In the genomic region with DNA sequence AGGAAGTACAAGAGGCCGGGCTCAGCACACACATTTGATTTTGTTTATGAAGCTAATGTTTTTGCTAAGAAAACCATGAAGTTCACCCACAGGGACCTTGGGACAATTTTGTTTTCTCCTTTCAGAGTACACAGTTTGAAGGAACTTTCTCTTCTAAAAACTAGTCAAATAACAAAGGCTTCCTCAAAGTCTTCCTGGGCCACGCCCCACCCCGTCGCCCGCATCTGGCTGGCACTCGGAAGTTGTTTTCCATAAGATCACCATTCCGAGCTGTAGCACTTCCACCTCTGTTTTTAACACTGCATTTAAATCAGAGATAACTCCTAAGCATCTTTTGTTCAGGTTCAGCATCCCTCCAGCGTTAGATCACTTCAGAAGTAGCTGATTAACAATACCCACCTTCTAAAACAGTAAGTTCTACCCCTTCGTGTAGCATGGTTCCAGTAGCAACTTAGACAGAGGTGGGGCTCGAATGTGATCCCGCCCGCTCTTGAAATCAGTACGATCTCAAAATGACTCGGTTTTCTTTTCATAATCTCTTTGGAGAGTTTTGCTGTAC, we compare ENCODE assay signal across 8 mouse cellular contexts. TPM values are rescaled to one million over a fixed set of nuclear protein-coding genes. Genes with fewer than 3 reads are reported as not detected.
DNase-seq lines count a peak whose midpoint lies in the region; ATAC-seq and TF ChIP-seq lines count a peak whose summit lies in the region.

No protein-coding gene starts in this region.

- H3K9ac ChIP-seq in lung, embryonic 14.5 days, result 0 out of 2 replicates have a peak overlapping the region, but pooled peaks have one; percentile 14
- H3K9ac ChIP-seq in hindbrain, embryonic 15.5 days, result no peak overlapping the region
- no peak overlapping the region for H3K9ac ChIP-seq in neural tube, embryonic 13.5 days

- no peaks in the 10 kb centered on the region for H3K9me3 ChIP-seq in lung, embryonic 14.5 days (ENCODE audit: low read depth, low read length)
- H3K9me3 ChIP-seq in hindbrain, embryonic 15.5 days, result no peaks in the 10 kb centered on the region
- no peaks in the 10 kb centered on the region for H3K9me3 ChIP-seq in neural tube, embryonic 13.5 days

- peak overlapping the region; percentile 14; the same call in 1 of the 2 replicates for H3K4me3 ChIP-seq in lung, embryonic 14.5 days (ENCODE audit: low read depth, low read length)
- no peak overlapping the region for H3K4me3 ChIP-seq in hindbrain, embryonic 15.5 days
- H3K4me3 ChIP-seq in neural tube, embryonic 13.5 days, result no peak overlapping the region

- ATAC-seq in lung, embryonic 14.5 days (ENCODE audit: insufficient read depth), result no peak
- ATAC-seq in hindbrain, embryonic 15.5 days (ENCODE audit: low FRiP score, low read depth), result no peak
- no peak for ATAC-seq in neural tube, embryonic 13.5 days (ENCODE audit: low read depth)
- ATAC-seq in erythroblast, adult 5-6 weeks (replicated peaks; ENCODE audit: low FRiP score, poor library complexity, severe bottlenecking), result no peak

- H3K27me3 ChIP-seq in lung, embryonic 14.5 days (ENCODE audit: insufficient read depth, low read length), result peaks cover 4% of the 10 kb centered on the region; the same call in 1 of the 2 replicates
- peaks cover 8% of the 10 kb centered on the region; the same call in 1 of the 2 replicates for H3K27me3 ChIP-seq in hindbrain, embryonic 15.5 days
- H3K27me3 ChIP-seq in neural tube, embryonic 13.5 days, result peaks cover 20% of the 10 kb centered on the region; the same call in 1 of the 2 replicates

- H3K4me2 ChIP-seq in lung, embryonic 14.5 days, result peak overlapping the region; percentile 58
- peak overlapping the region; percentile 39; the same call in 1 of the 2 replicates for H3K4me2 ChIP-seq in hindbrain, embryonic 15.5 days
- peak overlapping the region; percentile 40 for H3K4me2 ChIP-seq in neural tube, embryonic 13.5 days

- 4% methylated on average over 14 of the region's 14 CpGs for WGBS in lung, embryonic 14.5 days
- 12% methylated on average over 14 of the region's 14 CpGs for WGBS in hindbrain, embryonic 15.5 days
- WGBS in neural tube, embryonic 13.5 days, result 13% methylated on average over 14 of the region's 14 CpGs

- H3K4me1 ChIP-seq in lung, embryonic 14.5 days (ENCODE audit: insufficient read depth), result peaks cover 15% of the 10 kb centered on the region
- H3K4me1 ChIP-seq in hindbrain, embryonic 15.5 days (replicated peaks), result peaks cover 7% of the 10 kb centered on the region
- peaks cover 12% of the 10 kb centered on the region for H3K4me1 ChIP-seq in neural tube, embryonic 13.5 days (replicated peaks)

- TF ChIP-seq CTCF in lung, embryonic 14.5 days (IDR thresholded peaks at IDR 0.05; ENCODE audit: low read depth), result no peak

- peak; percentile 31 for DNase-seq in adrenal gland, adult 2 months
- no peak for DNase-seq in adrenal gland, adult 18-20 months (ENCODE audit: low spot score in 2 of 2)
- DNase-seq in lung, embryonic 14.5 days, result peak; percentile 35
- DNase-seq in lung, postnatal 4 days, result no peak
- DNase-seq in layer of hippocampus, adult 9-11 months, result no peak

- no peaks in the 10 kb centered on the region for H3K36me3 ChIP-seq in lung, embryonic 14.5 days (ENCODE audit: insufficient read depth)
- H3K36me3 ChIP-seq in hindbrain, embryonic 15.5 days, result no peaks in the 10 kb centered on the region
- H3K36me3 ChIP-seq in neural tube, embryonic 13.5 days, result no peaks in the 10 kb centered on the region

- no peak overlapping the region for H3K27ac ChIP-seq in lung, embryonic 14.5 days (ENCODE audit: low read depth)
- no peak overlapping the region for H3K27ac ChIP-seq in hindbrain, embryonic 15.5 days (replicated peaks)
- H3K27ac ChIP-seq in neural tube, embryonic 13.5 days (replicated peaks), result no peak overlapping the region

RNA-seq across cellular contexts. Expression of gene Axin2, which starts 9.7 kb away (rescaled TPM):
- 10 to 100 TPM; 28.6 to 47.1 TPM for total RNA-seq in adrenal gland, adult 2 months (2021)
- polyA plus RNA-seq in adrenal gland, adult 2 months (2012; rRNA removed), result 25.7 and 31.4 TPM in 2 replicates
- total RNA-seq in adrenal gland, adult 18-20 months (2021), result 10 to 100 TPM; 36.9 to 56.2 TPM
- polyA plus RNA-seq in lung, embryonic 14.5 days (2014; fragmentation: Nextera tagmentation; extraction: Ambion mirVana), result 13.0 and 15.5 TPM in 2 replicates
- 8.9 and 9.2 TPM in 2 replicates for polyA plus RNA-seq in hindbrain, embryonic 15.5 days (2015; fragmentation: Nextera tagmentation; extraction: Ambion mirVana)
- polyA plus RNA-seq in neural tube, embryonic 13.5 days (2015; fragmentation: Nextera tagmentation; extraction: Ambion mirVana), result 8.8 and 10.6 TPM in 2 replicates
- total RNA-seq in erythroblast, adult 5-6 weeks (2015; ENCODE audit: low replicate concordance), result 0.42 TPM in 1 of 2 replicates, not detected in the other
- total RNA-seq in erythroblast, adult 5-6 weeks (2017; ENCODE audit: low replicate concordance), result 0.51 and 0.84 TPM in 2 replicates

Comparison
In these comparisons a context has a peak if more than half of its experiments do, and no peak if none do; other contexts are left out.
1. DNase-seq: peak in adrenal gland, adult 2 months (single experiment) and lung, embryonic 14.5 days (single experiment); none in adrenal gland, adult 18-20 months (0 of 2), lung, postnatal 4 days (0 of 2) and layer of hippocampus, adult 9-11 months (single experiment).
2. Peak in every context shown above with its lines, with median percentiles within 50 percentile points of each other: H3K4me2 ChIP-seq.